8 mouse cellular contexts compared by ENCODE assay signal in genomic region chr2:39005574-39006079, GRCm38 (mm10). TPM values are rescaled to one million over a fixed set of nuclear protein-coding genes. Genes with fewer than 3 reads are reported as not detected.
DNase-seq lines count a peak whose midpoint lies in the region; ATAC-seq lines count a peak whose summit lies in the region.

TSS of gene Rpl35 (minus strand) at chr2:39005624.

- WGBS in embryonic facial prominence, embryonic 15.5 days = 13% methylated on average over 15 of the region's 15 CpGs
- WGBS in heart, embryonic 16.5 days = 13% methylated on average over 15 of the region's 15 CpGs
- 10% methylated on average over 15 of the region's 15 CpGs for WGBS in lung, embryonic 15.5 days

- peak within 1 kb of the TSS; percentile 92 for H3K27ac ChIP-seq in embryonic facial prominence, embryonic 15.5 days (replicated peaks)
- peak within 1 kb of the TSS; percentile 78 for H3K27ac ChIP-seq in heart, embryonic 16.5 days (ENCODE audit: low read length)
- peak within 1 kb of the TSS; percentile 90 for H3K27ac ChIP-seq in lung, embryonic 15.5 days

- H3K9ac ChIP-seq in embryonic facial prominence, embryonic 15.5 days = peak within 1 kb of the TSS; percentile 89
- peak within 1 kb of the TSS; percentile 83 for H3K9ac ChIP-seq in heart, embryonic 16.5 days (ENCODE audit: low read length)
- H3K9ac ChIP-seq in lung, embryonic 15.5 days = peak within 1 kb of the TSS; percentile 86

- no peaks in the 10 kb centered on the region for H3K9me3 ChIP-seq in embryonic facial prominence, embryonic 15.5 days (replicated peaks)
- no peaks in the 10 kb centered on the region for H3K9me3 ChIP-seq in heart, embryonic 16.5 days (replicated peaks; ENCODE audit: control insufficient read depth, low read length)
- no peaks in the 10 kb centered on the region for H3K9me3 ChIP-seq in lung, embryonic 15.5 days

- DNase-seq in A20 (ENCODE audit: low read depth, low spot score) (peak; percentile 86), R1 (ENCODE audit: low read depth, low spot score) (peak; percentile 74)
- peak; percentile 64 to 78 for DNase-seq in kidney, postnatal 25 days
- peak; percentile 50 for DNase-seq in spleen, adult 12 weeks (ENCODE audit: low spot score)

- H3K4me2 ChIP-seq in embryonic facial prominence, embryonic 15.5 days (replicated peaks) = peak within 1 kb of the TSS; percentile 71
- H3K4me2 ChIP-seq in heart, embryonic 16.5 days (ENCODE audit: low read depth, low read length) = peak within 1 kb of the TSS; percentile 99
- peak within 1 kb of the TSS; percentile 64 for H3K4me2 ChIP-seq in lung, embryonic 15.5 days

- peak within 1 kb of the TSS; percentile 83 for H3K4me3 ChIP-seq in embryonic facial prominence, embryonic 15.5 days (replicated peaks)
- peak within 1 kb of the TSS; percentile 83 for H3K4me3 ChIP-seq in heart, embryonic 16.5 days (ENCODE audit: low read length)
- peak within 1 kb of the TSS; percentile 90 for H3K4me3 ChIP-seq in lung, embryonic 15.5 days

- peaks cover 48% of the 10 kb centered on the region for H3K4me1 ChIP-seq in embryonic facial prominence, embryonic 15.5 days
- H3K4me1 ChIP-seq in heart, embryonic 16.5 days (ENCODE audit: control insufficient read depth, insufficient read depth, low read length) = peaks cover 36% of the 10 kb centered on the region
- H3K4me1 ChIP-seq in lung, embryonic 15.5 days = peaks cover 50% of the 10 kb centered on the region

- no peak for ATAC-seq in embryonic facial prominence, embryonic 15.5 days (ENCODE audit: insufficient number of reproducible peaks, low FRiP score, low TSS enrichment, low read depth)
- ATAC-seq in heart, embryonic 16.5 days (replicated peaks; ENCODE audit: extremely low read depth, insufficient read depth, low FRiP score) = no peak
- no peak for ATAC-seq in lung, embryonic 15.5 days (ENCODE audit: borderline replicate concordance, extremely low read depth, low FRiP score, low TSS enrichment)
- no peak for ATAC-seq in cerebellum, adult (ENCODE audit: insufficient number of reproducible peaks, low FRiP score, low TSS enrichment)

- H3K27me3 ChIP-seq in embryonic facial prominence, embryonic 15.5 days = no peaks in the 10 kb centered on the region
- H3K27me3 ChIP-seq in heart, embryonic 16.5 days (ENCODE audit: control insufficient read depth, insufficient read depth, low read length) = no peaks in the 10 kb centered on the region
- no peaks in the 10 kb centered on the region for H3K27me3 ChIP-seq in lung, embryonic 15.5 days

- H3K36me3 ChIP-seq in embryonic facial prominence, embryonic 15.5 days = peaks cover 28% of the 10 kb centered on the region
- H3K36me3 ChIP-seq in heart, embryonic 16.5 days (ENCODE audit: control insufficient read depth, insufficient read depth) = peaks cover 33% of the 10 kb centered on the region
- H3K36me3 ChIP-seq in lung, embryonic 15.5 days = peaks cover 30% of the 10 kb centered on the region

RNA-seq across cellular contexts. Expression of gene Rpl35, which starts in this region (rescaled TPM):
- polyA plus RNA-seq in embryonic facial prominence, embryonic 15.5 days (2015; fragmentation: Nextera tagmentation; extraction: Ambion mirVana) = 941 and 1,047 TPM in 2 replicates
- polyA plus RNA-seq in heart, embryonic 16.5 days (2015; fragmentation: Nextera tagmentation; extraction: Ambion mirVana) = 479 and 487 TPM in 2 replicates
- polyA plus RNA-seq in lung, embryonic 15.5 days (2015; fragmentation: Nextera tagmentation; extraction: Ambion mirVana) = 831 and 909 TPM in 2 replicates
